Mouse (Mus musculus): ENCODE data around the gene Fbln2. TPM values are rescaled to one million over a fixed set of nuclear protein-coding genes. Genes with fewer than 3 reads are reported as not detected.

The Fbln2 gene
- total RNA-seq, 2 experiments from 2014 or later = 6.5 to 7.3 TPM

DNA sequence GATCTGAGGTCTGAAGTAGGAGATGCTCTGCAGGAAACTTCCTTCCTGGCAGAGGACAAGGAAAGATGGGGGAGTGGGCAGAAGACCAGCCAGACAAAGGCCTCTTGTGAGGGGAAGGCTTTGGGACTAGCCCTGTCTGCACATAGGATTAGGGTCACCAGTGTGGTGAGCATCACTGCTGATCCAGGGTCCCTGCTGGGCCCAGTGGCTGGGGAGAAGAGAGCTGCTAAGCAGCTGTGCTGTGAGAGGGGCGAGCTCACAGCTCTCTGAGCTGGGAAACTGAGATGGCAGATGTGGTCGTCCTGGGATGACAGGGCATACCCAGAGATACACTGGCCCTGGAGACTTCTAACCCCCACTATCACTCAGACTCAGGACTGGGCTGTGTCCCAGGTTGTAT is 20.8 kb upstream of the Fbln2 start:
- no peak for DNase-seq (ENCODE audit: low spot score in 2 of 2)

DNA sequence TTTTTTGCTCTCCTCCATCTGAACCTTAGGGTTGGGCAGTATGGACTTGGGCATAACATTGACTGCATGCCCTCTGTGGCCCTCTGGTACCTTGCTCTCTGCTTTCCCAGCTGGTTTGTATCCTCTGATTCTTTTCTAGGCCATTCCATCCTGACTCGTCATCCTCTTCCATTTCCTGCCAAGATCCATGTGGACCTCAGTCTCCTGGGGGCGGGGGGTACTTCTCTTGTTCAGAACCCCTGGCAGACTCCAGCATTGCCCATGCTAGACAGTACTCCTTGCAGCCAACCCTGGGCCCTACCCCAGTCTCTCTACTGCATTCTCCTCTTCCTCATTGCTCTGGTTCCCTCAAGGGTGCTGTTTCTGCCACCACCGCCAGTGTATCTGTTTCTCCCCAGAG is 19.8 kb upstream of the Fbln2 start:
- DNase-seq (ENCODE audit: low spot score in 2 of 2) = no peak

DNA sequence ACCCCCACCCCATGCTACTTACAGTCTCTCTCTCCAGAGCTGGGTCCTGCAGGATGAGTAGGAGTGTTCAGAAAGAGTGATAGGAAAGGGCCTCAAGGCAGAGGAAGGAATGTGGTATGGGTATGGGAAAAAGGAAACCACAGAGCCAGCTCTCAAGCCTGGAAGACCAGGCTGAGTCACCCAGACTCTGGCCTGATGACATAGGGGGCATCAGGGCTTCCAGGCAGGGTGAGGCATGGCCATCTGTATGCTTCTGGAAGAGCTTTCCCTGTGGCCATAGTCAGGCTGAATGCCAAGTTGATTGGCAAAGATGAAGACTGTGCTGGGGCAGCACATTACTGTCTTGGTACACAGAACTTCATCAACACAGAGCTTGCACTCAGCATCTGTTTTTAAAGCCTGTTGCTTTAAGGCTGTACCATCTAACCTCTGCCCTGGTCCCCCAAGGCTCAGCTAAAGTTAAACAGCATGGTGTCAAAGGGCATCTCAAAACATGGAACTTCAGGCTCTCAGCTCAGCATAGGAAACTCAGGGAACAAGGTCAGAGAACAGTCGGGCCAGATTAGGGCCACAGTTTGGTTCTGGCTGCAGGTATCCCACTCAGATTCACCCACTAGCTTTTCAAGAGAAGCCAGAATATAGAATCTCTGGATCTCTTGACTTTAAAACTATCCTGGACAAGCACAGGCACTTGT is 19.3 kb upstream of the Fbln2 start:
- no peak for DNase-seq (ENCODE audit: low spot score in 2 of 2)

DNA sequence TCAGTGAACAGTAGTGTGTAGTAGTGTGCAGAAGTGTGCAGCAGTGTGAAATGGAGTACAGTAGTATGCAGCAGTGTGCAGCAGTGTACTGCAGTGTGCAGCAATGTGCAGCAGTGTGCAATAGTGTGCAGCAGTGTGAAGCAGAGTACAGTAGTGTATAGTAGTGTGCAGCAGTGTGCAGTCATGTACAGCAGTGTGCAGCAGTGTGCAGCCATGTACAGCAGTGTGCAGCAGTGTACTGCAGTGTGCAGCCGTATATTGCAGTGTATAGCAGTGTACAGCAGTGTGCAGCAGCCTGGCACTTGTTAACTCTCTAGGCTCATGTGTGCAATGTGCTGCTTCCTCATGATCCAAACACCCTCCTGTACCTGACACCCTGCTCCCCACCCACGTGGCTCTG is 13.8 kb upstream of the Fbln2 start:
- DNase-seq (ENCODE audit: low spot score in 2 of 2) = no peak

DNA sequence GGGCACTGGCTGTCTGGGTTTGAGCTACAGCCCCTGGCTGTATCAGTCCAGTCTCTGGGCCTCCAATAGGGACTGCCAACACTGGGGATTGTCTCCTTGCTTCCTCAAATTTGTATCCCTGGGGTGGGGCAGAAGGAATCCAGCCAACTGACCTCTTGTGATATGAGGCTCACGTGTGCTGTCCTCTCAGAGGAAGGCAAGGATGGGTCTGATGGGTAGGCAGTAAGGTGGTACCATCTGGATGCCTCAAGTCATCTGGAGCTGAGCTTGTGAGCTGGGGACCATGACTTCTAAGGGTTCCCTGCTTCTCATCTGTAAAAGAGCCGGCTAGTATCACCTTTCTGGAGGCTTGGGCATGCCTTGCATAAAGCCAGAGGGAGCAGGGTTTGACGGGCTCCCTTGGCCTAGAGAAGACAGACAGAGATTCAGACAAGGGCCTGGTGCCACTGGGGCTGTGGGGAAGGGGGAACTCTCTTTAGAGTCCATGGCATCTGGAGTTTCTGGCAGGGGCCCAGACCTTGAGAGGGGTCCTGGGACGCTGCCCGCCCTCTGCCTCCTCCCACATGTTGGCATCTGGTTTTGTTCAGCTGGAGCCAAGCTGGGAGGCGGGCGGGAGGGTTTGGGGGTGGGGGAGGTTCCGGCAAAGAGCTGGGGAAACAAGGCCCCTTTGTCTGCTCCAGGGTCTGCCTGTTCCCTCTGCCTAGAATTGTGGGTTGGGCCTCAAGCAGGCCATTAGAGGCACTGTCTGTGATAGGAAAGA is 11.6 kb upstream of the Fbln2 start:
- DNase-seq (ENCODE audit: low spot score in 2 of 2) = peak; percentile 44 to 64

DNA sequence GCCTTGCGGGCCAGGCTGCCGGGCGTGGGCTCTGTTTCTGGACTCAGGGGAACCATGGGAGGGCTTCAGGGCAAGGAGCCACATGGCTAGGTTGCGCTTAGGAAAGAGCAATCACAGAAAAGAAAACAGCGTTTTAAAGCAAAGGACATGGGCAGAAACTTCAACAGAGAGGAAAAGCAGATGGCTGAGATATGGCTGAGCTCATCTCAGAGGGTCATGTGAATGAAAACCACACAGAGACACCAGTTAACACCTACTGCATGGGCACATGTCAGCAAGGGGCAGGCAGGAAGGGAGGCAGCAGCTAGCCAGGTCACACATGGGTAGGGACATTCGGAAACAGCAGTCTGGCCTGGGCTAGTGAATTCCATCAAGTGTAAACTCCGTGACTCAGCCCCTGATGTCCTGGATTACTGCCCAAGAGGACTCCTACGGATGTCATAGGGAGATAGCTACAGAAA is 10.3 kb upstream of the Fbln2 start:
- no peak for DNase-seq (ENCODE audit: low spot score in 2 of 2)

DNA sequence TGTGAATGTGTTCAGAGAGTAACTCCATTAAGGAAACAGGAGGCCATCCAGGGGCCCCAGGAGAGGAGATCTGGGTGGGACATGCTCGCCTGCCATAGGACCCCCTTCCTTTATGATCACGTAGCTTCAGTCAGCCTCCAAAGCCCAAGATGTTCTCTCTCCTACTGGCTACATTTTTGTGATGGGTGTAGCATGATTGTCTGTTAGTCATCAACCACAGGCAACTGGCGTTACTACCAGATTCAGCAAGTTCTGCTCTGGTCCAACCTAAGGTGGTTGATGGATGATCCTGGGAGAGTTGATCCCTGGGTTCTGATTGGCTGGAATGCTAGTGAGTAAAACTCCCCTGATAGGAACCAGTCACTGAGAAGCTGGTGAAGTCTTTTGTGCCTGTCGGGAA is 9.7 kb upstream of the Fbln2 start:
- DNase-seq (ENCODE audit: low spot score in 2 of 2) = no peak

DNA sequence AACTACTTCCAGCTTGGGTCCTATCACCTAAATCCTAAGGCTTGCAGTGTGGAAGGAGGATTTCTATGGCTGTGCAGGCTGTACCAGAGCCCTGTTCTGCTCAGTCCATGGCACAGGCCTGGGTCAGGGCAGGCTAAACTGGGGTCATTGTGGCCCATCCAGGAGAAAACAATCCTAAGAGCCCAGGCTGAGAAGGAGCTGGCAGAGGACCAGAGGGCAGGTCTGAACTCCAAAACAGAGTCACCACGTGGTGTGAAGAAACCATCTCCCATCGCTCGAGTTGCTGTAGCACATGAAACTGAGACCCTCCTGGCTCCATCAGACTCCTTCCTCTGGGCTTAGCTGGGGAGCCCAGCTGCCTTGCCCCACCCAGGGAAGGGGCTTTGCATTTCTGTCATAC is 6.9 kb upstream of the Fbln2 start:
- no peak for DNase-seq (ENCODE audit: low spot score in 2 of 2)

DNA sequence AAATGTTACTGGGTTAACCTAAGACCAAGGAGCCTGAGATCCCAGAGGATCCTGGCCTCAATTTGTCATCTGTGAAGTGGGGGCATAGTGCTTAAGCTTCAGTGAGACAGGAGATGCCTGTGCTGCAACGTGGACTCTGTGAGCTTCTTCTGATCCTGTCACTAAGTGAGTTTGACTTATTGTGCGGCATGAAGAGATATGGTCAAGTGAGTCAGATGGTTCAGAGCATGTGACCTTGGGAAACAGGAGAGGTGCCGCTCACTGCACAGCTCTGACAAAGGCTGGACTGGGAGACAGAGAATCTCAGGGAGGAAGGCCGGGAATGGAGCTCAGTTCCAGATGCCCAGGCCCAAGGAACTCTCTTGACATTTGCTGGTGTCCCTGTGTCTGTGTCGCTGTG is 6.5 kb upstream of the Fbln2 start:
- no peak for DNase-seq (ENCODE audit: low spot score in 2 of 2)

DNA sequence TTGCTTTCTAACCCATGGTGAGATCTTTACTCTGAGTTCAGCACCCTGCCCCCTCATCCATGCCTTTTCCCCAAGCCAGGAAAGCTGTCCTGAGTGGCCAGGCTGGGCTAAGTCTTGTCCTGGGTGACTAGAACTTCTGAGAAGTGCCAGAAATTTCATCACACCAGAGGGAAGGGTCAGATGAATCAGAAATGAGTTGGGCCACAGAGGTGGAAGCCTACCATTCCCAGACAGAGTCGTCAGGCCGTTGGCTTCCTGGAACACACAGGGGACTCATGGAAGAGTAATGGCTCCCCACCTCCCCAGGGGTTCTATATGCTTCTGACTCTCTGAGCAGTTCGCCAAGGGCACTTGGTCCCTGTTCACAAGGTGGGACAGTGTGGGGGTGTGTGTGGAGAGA is 4.8 kb upstream of the Fbln2 start:
- DNase-seq (ENCODE audit: low spot score in 2 of 2) = no peak

DNA sequence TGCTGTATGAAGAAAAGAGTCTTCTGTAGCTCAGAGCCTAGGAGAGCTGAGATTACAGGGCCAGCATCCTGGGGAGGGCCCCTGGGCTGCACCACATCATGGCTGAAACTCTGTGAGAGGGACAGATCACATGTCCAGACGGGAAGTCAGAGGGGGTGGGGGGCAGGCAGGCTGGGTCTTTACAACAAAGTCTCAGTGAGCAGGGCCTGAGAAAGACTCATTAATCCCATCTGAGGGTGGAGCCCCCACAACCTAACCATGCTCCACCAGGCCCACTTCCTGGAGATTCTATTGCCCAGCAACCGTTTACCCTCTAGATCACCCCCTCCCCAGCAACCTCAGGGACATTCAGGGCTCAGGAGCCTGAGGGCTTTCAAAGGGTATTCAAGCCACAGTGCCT is 2.5 kb upstream of the Fbln2 start:
- no peak for DNase-seq (ENCODE audit: low spot score in 2 of 2)

DNA sequence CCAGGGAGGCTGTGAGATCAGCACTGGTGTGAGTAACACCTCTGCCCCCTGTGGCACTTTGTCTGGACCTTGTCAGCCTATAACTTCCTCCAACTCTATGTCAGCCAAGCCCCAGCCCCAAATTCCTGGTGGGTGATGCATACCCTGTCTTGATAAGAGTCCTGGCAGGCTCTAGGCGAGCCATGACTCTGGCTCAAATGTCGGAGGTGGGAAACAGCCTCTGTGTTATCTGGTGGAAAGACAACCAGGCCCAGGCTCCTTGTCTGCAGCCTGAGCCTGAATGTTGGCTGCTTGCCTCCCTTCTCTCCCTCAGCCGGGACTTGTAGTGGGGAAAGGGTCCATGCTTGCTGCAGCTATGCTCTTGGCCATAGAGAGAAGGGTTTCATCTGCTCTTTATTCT is 1.4 kb upstream of the Fbln2 start:
- DNase-seq (ENCODE audit: low spot score in 2 of 2) = no peak

DNA sequence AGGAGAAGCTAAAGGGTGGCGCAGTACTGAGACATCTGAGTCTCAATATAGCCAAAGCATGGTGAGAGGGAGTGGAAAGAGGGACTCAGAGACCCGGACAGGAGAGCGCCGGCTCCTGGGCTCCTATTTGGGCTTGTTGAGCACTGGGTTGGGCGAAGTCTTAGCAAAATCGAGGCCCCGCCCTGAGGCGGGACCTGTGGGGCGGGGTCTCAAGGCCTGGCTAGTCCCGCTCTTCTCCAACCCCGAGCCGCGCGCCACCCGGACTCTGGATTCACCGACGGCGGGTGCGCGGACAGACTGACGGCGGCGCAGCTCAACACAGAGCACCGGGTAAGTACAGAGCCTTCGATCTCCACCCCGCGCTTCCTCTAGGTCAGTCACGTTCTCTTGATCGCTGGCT is 316 bp downstream of the Fbln2 start:
- DNase-seq (ENCODE audit: low spot score in 2 of 2) = peak; percentile 40 to 52

DNA sequence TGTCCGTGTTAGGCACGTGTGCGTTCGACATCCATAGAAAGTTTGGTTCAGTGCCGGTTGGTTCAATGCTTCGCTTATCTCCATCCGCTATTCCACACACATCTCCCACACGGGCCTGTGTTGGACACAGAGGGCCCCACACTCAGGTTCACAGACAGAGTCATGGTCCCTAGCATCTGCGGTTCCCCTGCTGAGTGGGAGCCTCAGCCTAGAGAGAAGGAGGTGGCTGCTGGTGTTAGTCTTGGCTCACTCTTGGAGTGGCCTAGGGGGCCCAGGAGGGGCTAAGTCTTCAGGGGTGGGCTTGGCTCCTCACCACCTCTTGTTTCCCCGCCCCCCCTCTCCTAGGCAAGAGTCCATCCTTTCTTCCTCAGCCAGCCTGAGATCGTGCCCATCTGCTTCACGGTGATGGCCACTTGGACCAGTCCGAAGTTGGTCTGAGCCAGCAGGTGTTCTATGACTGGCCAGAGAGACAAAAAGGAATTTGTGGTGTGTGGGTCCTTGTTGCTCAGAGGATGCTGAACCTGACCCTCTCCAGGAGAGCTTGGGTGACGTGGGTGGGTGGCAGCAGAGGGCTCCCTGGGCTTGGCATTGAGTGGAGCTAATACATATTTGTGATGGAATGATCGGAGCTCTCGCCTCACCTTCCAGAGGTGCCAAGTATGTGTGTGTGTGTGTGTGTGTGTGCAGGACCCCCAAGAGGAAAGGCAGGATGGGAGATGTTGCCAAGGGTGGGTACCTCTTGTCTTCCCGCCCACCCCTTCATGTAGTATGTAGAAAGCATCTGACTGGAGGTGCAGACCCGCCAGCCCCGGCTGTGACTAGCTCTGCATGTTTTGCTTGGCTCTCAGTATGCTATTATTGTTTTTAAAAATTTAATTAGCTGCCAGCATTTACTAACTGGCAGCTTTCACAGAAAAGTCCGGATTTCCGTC is 1.3 kb downstream of the Fbln2 start:
- DNase-seq (ENCODE audit: low spot score in 2 of 2) = no peak

DNA sequence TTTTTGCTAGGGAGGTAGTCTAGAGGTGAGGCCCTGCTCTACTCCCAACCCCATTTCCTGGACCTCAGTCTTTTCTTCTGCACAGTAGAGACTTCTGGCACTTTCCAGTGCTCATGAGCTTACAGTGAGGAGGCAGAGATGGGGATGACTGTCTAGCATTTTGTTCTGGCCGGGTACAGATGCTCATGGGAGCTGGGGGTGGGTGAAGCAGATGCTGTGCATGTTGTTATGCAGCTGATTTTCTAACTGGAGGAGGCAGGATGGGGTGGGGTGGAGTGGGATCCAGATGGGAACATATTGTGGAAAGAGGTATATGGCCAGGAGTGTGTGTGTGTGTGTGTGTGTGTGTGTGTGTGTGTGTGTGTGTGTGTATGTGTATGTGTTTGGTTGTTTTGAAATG is 3.2 kb downstream of the Fbln2 start:
- DNase-seq (ENCODE audit: low spot score in 2 of 2) = peak; percentile 30 to 32

DNA sequence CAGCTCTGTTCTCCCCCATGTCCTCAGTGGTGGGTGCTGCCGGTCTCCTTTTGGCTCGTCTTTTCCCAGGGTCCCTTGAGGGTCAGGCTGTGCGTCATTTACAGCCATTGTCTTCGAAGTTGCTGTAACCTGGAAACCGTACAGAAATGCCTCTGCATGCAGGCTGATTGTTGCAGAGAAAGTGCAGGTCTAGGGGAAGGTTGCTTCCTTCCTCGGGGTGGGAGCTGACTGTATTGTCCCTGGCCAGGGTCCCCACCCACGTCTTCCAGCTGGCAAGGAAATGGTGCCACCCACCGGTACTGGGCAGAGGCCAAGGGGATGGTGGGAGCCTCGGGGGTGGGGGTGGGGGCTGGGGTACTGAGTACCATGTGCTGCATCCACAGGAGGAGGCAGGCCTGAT is 6.2 kb downstream of the Fbln2 start:
- no peak for DNase-seq (ENCODE audit: low spot score in 2 of 2)

DNA sequence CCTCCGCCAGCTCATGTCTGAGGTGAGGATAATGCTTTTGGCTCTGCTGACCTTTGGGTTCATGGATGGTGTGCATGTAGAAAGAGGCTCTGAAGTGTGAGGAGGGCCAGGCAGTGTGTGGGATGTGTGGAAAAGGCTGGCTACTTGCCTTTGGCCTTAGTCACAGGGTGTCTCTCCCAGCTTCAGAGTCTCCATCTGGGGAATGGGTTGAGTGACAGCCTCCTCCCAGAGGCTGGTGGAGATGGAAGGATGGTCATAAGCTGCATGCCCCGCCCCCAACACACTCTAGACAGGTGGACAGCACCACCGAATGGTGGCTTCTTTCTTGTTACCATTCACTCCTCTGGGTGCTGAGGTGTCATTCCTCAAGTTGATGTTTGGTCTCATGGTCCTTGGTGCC is 6.6 kb downstream of the Fbln2 start:
- no peak for DNase-seq (ENCODE audit: low spot score in 2 of 2)

DNA sequence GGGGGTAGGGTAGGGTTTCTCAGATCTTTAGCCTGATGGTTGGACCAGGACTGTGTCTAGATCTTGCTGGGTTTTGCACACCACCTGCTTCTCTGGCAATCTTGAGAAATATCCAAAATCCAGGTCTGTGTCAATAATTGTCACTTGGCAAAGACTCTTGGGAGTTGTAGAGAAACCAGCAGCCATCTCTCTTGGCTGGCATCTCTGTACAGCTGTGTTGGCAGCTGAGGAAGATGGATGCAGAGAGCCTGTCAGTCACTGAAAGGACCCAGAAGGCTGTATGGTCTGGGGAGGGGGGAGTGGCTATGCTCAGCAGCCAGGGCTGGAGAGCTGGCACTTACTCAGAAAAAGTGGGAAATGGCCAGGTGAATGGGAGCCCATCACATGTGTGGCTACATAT is 7.8 kb downstream of the Fbln2 start:
- DNase-seq (ENCODE audit: low spot score in 2 of 2) = no peak

DNA sequence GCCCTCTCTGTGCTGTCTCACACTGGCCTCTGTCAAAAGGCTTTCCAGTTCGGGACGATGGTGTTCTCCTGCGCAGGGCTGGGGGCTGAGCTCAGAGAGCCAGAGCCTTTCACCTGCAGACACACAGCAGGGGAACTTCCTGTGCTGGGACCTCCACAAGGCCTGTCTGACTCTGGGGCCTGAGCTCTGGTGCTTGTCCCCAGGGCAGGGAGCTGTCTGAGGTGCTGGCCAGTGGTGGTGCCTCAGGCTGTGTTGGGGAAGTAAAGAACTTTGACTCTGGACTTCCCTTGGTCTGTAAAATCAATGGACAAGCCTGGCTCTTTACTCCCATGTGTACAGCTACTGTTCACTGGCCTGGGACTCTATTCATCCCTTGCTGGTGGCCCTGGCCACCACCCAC is 8.8 kb downstream of the Fbln2 start:
- no peak for DNase-seq (ENCODE audit: low spot score in 2 of 2)

DNA sequence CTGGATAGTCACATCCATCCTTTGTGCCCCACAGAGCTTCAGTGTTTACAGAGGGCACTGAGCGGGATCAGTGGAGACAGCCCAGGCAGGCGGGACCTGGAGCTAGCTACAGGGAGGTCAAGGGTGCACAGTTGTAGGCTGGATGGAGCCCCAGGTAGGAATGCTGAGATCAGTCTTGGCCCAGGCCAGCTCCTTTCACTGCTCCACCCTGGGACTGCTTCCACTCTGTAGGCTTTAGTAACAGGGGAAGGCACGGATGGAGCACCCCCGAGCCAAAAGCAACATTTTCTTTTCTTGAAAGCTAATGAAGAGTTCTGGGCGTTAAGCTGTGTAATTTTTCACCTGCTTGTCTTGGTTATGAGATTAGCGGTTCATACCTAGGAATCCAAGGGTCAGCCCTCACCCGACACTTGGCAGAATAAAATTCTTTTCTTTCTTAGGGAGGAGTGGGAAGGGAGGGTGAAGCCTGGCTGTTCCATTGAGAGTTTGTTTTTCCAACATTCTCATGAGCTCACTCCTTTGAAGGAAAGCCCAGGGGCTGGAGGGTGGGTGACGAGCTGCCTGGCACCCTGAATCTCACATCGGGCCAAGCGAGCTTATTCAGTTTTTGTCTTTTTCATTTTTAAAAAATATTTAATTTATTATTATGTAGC is 10.6 kb downstream of the Fbln2 start:
- DNase-seq (ENCODE audit: low spot score in 2 of 2) = no peak

DNA sequence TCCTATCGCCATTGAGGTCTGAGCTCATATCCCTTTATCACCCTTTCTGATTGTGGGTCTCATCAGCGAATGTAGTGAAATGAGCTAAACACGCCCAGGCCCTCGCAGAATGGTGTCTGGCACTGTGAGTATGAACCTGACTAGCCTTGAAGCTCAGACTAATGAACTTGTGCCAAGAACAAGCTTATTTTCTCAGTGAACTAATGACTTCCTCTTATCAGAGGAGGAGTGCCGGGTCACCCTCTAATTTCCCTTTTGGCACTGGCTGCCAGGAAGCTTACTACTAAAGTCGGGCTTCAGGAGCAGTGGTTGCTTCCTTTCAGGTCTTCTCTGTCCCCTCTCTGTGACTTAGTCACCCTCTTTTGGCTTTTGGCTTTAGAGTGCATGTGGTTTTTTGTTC is 12.7 kb downstream of the Fbln2 start:
- no peak for DNase-seq (ENCODE audit: low spot score in 2 of 2)

Data from left cerebral cortex, adult 18-20 months (tissue).